Mouse (Mus musculus) small intestine, adult 2 months (tissue): ENCODE measurements around the gene Spint2. TPM values are rescaled to one million over a fixed set of nuclear protein-coding genes. Genes with fewer than 3 reads are reported as not detected.

ENCODE experiments used
- H3K27ac ChIP-seq: fragments of 200-500 bp; 2 replicates; pipeline ENCODE4 v1.5.1; 2012; ENCODE audit warnings: low read depth, low read length, control low read depth, inconsistent platforms; ENCODE audit not compliant: insufficient read depth
- H3K27me3 ChIP-seq: fragments of 200-500 bp; 2 replicates; pipeline ENCODE4 v1.6.1; 2012; ENCODE audit warnings: mild to moderate bottlenecking, moderate library complexity, low read length, inconsistent platforms; ENCODE audit not compliant: control insufficient read depth, insufficient read depth
- H3K36me3 ChIP-seq: fragments of 200-500 bp; 2 replicates; pipeline ENCODE4 v1.6.1; 2012; ENCODE audit warnings: mild to moderate bottlenecking, low read length, control low read depth, inconsistent platforms; ENCODE audit not compliant: control insufficient read depth, insufficient read depth
- H3K4me1 ChIP-seq: fragments of 200-500 bp; 2 replicates; pipeline ENCODE4 v1.6.1; 2012; ENCODE audit warnings: low read length, inconsistent platforms, mixed read lengths; ENCODE audit not compliant: control insufficient read depth, insufficient read depth, insufficient read length
- H3K4me3 ChIP-seq: fragments of 200-500 bp; 2 replicates; pipeline ENCODE4 v1.5.1; 2012; ENCODE audit warnings: low read depth, mild to moderate bottlenecking, control low read depth, inconsistent platforms, low read length, moderate library complexity
- CTCF ChIP-seq: fragments of 200-500 bp; IDR thresholded peaks from 2 replicates; pipeline ENCODE4 v1.5.1; 2012; ENCODE audit warnings: low read depth, mild to moderate bottlenecking, control low read depth, inconsistent platforms, low read length, moderate library complexity, mixed read lengths; ENCODE audit not compliant: insufficient replicate concordance, insufficient read length; ENCODE audit errors: extremely low read depth
- POLR2A ChIP-seq: fragments of 200-500 bp; IDR thresholded peaks from 2 replicates; pipeline ENCODE4 v1.6.1; 2012; ENCODE audit warnings: low read depth, mild to moderate bottlenecking, control low read depth, inconsistent platforms, low read length, moderate library complexity
- WGBS: fragments of 180-500 bp; shearing (Covaris S2); methylation state at CpG from one replicate; pipeline ENCODE4 v1.1.7; 2018; 5-methylcytosine and 5-hydroxymethylcytosine counted together
- polyA plus RNA-seq: library from polyadenylated mRNA; depleted of rRNA; stranded (reverse); fragments of >200 nt; gene quantifications from 2 replicates; pipeline ENCODE4 v1.2.3, GENCODE M21; 2012

Spint2 gene
- polyA plus RNA-seq, 1 experiment: 1,754 TPM

- Histone ChIP-seq H3K27me3 (no peaks in the 10 kb centered on the region), H3K36me3 (no peaks in the 10 kb centered on the region), H3K4me3 (no peak overlapping the region), H3K4me1 (peaks cover 11% of the 10 kb centered on the region), H3K27ac (peak overlapping the region; percentile 23; the same call in 1 of the 2 replicates)
- 61% methylated on average over 19 of the region's 19 CpGs for WGBS
- no peak for TF ChIP-seq POLR2A
- no peak for TF ChIP-seq CTCF
Measured at GRCm38 (mm10) chr7:29293131-29294065, 11.7 kb upstream of the Spint2 start.

DNA sequence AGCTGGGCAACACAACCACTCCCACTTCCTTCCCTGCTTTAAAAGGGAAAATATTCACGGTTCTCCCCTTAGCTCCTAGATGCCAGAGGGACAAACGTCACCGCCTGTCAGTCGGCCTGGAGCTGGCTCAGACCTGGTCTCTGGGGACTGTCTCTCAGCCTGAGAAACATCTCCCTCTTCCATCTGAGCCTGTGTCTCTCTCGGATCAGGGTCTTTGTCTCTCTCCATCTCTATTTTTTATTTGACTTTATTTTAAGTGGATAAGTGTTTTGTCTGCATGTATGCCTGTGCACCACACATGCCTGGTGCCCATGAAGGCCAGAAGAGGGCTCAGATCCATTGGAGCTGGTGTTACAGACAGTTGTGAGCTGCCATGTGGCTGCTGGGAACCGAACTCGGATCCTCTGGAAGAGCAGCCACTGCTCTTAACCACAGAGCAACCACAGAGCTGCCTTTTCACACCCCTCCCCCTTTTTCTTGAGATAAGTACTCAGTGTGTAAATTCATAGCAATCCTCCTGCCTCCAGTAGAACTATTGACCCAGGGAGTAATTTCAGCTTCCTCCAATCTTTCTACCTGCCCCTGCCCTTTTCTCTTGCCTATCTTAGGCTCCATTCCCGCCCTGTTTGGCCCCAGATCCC is 10.9 kb upstream of the Spint2 start:
- Histone ChIP-seq H3K27me3 (no peaks in the 10 kb centered on the region), H3K36me3 (no peaks in the 10 kb centered on the region), H3K4me1 (peaks cover 13% of the 10 kb centered on the region), H3K4me3 (no peak overlapping the region), H3K27ac (peak overlapping the region; percentile 23)
- no peak for TF ChIP-seq CTCF
- TF ChIP-seq POLR2A: no peak
- 63% methylated on average over 8 of the region's 8 CpGs for WGBS

DNA sequence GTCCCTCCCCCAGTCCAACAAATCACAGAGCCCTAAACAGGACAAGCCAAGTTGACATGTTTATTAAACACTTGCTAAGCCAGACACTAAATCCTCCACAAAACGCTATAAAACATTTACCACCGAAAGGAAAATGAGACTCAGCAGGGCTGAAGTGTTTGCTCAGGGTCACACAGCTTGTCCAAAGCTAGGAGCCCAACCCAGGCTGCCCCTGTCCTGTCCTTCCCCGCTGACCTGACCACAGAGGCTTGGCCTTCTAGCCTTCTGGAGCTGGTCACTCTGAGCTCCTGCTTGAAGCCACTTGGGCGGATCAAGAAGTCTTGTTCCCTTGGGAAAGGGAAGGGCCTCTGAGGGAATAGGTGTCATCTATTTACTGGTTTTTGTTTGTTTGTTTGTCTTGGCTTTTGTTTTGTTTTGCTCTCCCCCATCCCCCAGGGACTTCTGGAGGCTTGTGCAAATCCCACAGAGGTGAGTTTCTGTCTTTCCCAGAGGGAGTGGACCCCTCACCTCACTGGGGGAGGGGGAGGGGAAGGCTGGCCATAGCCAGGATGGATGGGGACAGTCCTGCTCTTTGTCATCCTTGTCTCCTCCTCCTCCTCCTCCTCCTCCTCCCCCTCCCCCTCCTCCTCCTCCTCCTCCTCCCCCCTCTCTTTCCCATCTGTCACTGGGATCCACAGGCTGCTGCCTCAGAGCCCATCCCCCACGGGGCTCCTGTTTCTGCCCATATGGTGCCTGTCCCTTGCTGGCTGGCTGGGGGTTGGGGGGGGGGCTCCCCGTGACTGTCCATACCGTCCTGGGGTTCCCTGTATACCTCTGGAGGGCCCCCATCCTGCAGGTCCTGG is 10.1 kb upstream of the Spint2 start:
- WGBS: 61% methylated on average over 7 of the region's 7 CpGs
- TF ChIP-seq POLR2A: no peak
- TF ChIP-seq CTCF: no peak
- Histone ChIP-seq H3K4me1 (peaks cover 17% of the 10 kb centered on the region), H3K27ac (peak overlapping the region; percentile 62; the same call in 1 of the 2 replicates), H3K4me3 (no peak overlapping the region), H3K27me3 (no peaks in the 10 kb centered on the region), H3K36me3 (no peaks in the 10 kb centered on the region)

DNA sequence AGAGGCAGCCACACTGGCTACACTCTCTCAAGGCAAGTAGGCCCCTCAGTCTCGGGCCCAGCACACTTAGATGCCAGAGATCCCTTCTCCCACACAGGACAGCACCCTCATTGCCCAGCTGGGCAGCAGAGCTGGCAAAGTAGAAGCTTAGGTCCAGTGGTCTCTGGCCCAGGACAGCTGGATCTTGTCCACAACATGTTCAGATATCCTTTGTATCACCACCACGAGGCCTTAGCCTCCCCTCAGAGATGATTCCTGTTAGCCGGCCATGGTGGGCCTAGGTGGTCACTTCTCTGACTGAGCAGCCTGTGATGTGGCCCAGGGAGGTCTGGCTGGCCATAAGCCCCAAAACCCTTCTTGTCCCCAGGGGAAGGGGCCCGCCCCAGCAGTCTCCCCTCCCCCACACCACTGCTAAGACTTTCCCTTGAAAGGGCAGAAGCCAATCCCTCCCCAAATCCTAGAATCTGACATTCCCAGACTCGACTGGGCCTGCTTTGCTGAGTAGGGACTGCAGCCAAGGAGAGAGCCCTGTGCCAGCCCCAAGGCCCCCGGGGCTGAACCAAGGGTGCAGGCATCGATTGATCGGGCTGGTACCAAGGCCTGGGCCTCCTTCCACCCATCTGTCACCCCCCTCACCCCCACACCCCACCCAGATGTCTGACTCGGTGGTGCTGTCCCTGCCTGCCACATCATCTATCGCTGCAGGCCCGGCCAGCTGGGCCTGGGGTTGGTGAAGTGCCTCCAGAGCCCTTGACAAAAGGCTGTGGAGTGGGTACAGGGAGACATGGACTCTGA is 9.2 kb upstream of the Spint2 start:
- H3K4me3 ChIP-seq: peak overlapping the region; percentile 28
- H3K4me1 ChIP-seq: peaks cover 17% of the 10 kb centered on the region
- WGBS: 72% methylated on average over 11 of the region's 11 CpGs
- H3K36me3 ChIP-seq: no peaks in the 10 kb centered on the region
- peak overlapping the region; percentile 62; the same call in 1 of the 2 replicates for H3K27ac ChIP-seq
- no peaks in the 10 kb centered on the region for H3K27me3 ChIP-seq
- TF ChIP-seq POLR2A: no peak

- TF ChIP-seq CTCF: no peak
- WGBS: 85% methylated on average over 6 of the region's 6 CpGs
Measured at GRCm38 (mm10) chr7:29289856-29290255, 8.1 kb upstream of the Spint2 start.

GRCm38 (mm10) chr7:29288942-29289638 is 7.4 kb upstream of the Spint2 start, which contains the start of gene Ppp1r14a:
TSS of gene Ppp1r14a (plus strand) at chr7:29289308.
- H3K4me1 ChIP-seq: peaks cover 17% of the 10 kb centered on the region
- 3% methylated on average over 59 of the region's 59 CpGs for WGBS
- TF ChIP-seq CTCF: peak; percentile 87
- TF ChIP-seq POLR2A: peak; percentile 41; the same call in 1 of the 2 replicates
- H3K27ac ChIP-seq: peak within 1 kb of the TSS; percentile 72
- H3K4me3 ChIP-seq: peak within 1 kb of the TSS; percentile 72
- no peaks in the 10 kb centered on the region for H3K27me3 ChIP-seq
- no peaks in the 10 kb centered on the region for H3K36me3 ChIP-seq

More at GRCm38 (mm10) chr7:29289856-29290255, 8.1 kb upstream of the Spint2 start:
- no peaks in the 10 kb centered on the region for H3K27me3 ChIP-seq
- H3K36me3 ChIP-seq: no peaks in the 10 kb centered on the region
- peak overlapping the region; percentile 72 for H3K4me3 ChIP-seq
- H3K27ac ChIP-seq: peak overlapping the region; percentile 72; the same call in 1 of the 2 replicates
- H3K4me1 ChIP-seq: peaks cover 17% of the 10 kb centered on the region
